Mouse (Mus musculus): ENCODE results near the gene Shisa9. TPM values are rescaled to one million over a fixed set of nuclear protein-coding genes. Genes with fewer than 3 reads are reported as not detected.
A peak's percentile ranks its signal among the peaks of the same experiment; 100 is the strongest.

Shisa9 gene
- polyA plus RNA-seq, 1 experiment from 2014 or later, result 16.9 TPM

- Histone ChIP-seq H3K27me3 (ENCODE audit: control insufficient read depth, insufficient read depth, low read depth, low read length) (no peaks in the 10 kb centered on the region), H3K4me1 (ENCODE audit: control insufficient read depth, insufficient read depth, low read length) (no peaks in the 10 kb centered on the region), H3K36me3 (ENCODE audit: control insufficient read depth, insufficient read depth, low read length) (no peaks in the 10 kb centered on the region; the same call in 1 of the 2 replicates), H3K4me2 (ENCODE audit: low read length) (no peak overlapping the region), H3K4me3 (ENCODE audit: low read depth, low read length) (no peak overlapping the region), H3K9ac (ENCODE audit: low read depth, low read length) (no peak overlapping the region), H3K9me3 (replicated peaks; ENCODE audit: control insufficient read depth, low read length, poor library complexity, severe bottlenecking) (no peaks in the 10 kb centered on the region), H3K27ac (ENCODE audit: low read length) (no peak overlapping the region)
- 90% methylated on average over 2 of the region's 2 CpGs for WGBS
- ATAC-seq, result no peak
These were observed 281.9 kb downstream of the Shisa9 start for GRCm38 (mm10) chr16:12265828-12266227.

GRCm38 (mm10) chr16:12300523-12300922 lies 316.6 kb downstream of the Shisa9 start:
- ATAC-seq, result no peak
- no peaks in the 10 kb centered on the region for H3K4me1 ChIP-seq (ENCODE audit: control insufficient read depth, insufficient read depth, low read length)
- WGBS, result 49% methylated on average over 5 of the region's 5 CpGs
- H3K27ac ChIP-seq (ENCODE audit: low read length), result no peak overlapping the region
- no peak overlapping the region for H3K4me2 ChIP-seq (ENCODE audit: low read length)
- H3K4me3 ChIP-seq (ENCODE audit: low read depth, low read length), result no peak overlapping the region
- H3K9ac ChIP-seq (ENCODE audit: low read depth, low read length), result no peak overlapping the region
- H3K9me3 ChIP-seq (replicated peaks; ENCODE audit: control insufficient read depth, low read length, poor library complexity, severe bottlenecking), result no peaks in the 10 kb centered on the region
- H3K36me3 ChIP-seq (ENCODE audit: control insufficient read depth, insufficient read depth, low read length), result no peaks in the 10 kb centered on the region
- H3K27me3 ChIP-seq (ENCODE audit: control insufficient read depth, insufficient read depth, low read depth, low read length), result no peaks in the 10 kb centered on the region

GRCm38 (mm10) chr16:12303420-12303819 lies 319.5 kb downstream of the Shisa9 start:
- H3K27me3 ChIP-seq (ENCODE audit: control insufficient read depth, insufficient read depth, low read depth, low read length), result no peaks in the 10 kb centered on the region
- H3K4me3 ChIP-seq (ENCODE audit: low read depth, low read length), result no peak overlapping the region
- H3K27ac ChIP-seq (ENCODE audit: low read length), result no peak overlapping the region
- H3K4me2 ChIP-seq (ENCODE audit: low read length), result no peak overlapping the region
- H3K9me3 ChIP-seq (replicated peaks; ENCODE audit: control insufficient read depth, low read length, poor library complexity, severe bottlenecking), result no peaks in the 10 kb centered on the region
- no peaks in the 10 kb centered on the region for H3K36me3 ChIP-seq (ENCODE audit: control insufficient read depth, insufficient read depth, low read length)
- ATAC-seq, result no peak
- H3K4me1 ChIP-seq (ENCODE audit: control insufficient read depth, insufficient read depth, low read length), result peaks cover 2% of the 10 kb centered on the region; the same call in 1 of the 2 replicates
- no peak overlapping the region for H3K9ac ChIP-seq (ENCODE audit: low read depth, low read length)

- Histone ChIP-seq H3K4me1 (ENCODE audit: control insufficient read depth, insufficient read depth, low read length) (peaks cover 2% of the 10 kb centered on the region; the same call in 1 of the 2 replicates), H3K9ac (ENCODE audit: low read depth, low read length) (no peak overlapping the region), H3K27me3 (ENCODE audit: control insufficient read depth, insufficient read depth, low read depth, low read length) (no peaks in the 10 kb centered on the region), H3K4me3 (ENCODE audit: low read depth, low read length) (no peak overlapping the region), H3K4me2 (ENCODE audit: low read length) (no peak overlapping the region), H3K27ac (ENCODE audit: low read length) (no peak overlapping the region), H3K9me3 (replicated peaks; ENCODE audit: control insufficient read depth, low read length, poor library complexity, severe bottlenecking) (no peaks in the 10 kb centered on the region), H3K36me3 (ENCODE audit: control insufficient read depth, insufficient read depth, low read length) (no peaks in the 10 kb centered on the region)
- WGBS, result 70% methylated on average over 3 of the region's 3 CpGs
- ATAC-seq, result 0 out of 2 replicates have a peak, but pooled peaks have one; percentile 39
These were observed 323.5 kb downstream of the Shisa9 start for GRCm38 (mm10) chr16:12307318-12307965.

GRCm38 (mm10) chr16:12309826-12310225 lies 325.9 kb downstream of the Shisa9 start:
- Histone ChIP-seq H3K4me3 (ENCODE audit: low read depth, low read length) (no peak overlapping the region), H3K27me3 (ENCODE audit: control insufficient read depth, insufficient read depth, low read depth, low read length) (no peaks in the 10 kb centered on the region), H3K9ac (ENCODE audit: low read depth, low read length) (no peak overlapping the region), H3K36me3 (ENCODE audit: control insufficient read depth, insufficient read depth, low read length) (no peaks in the 10 kb centered on the region), H3K4me2 (ENCODE audit: low read length) (no peak overlapping the region), H3K4me1 (ENCODE audit: control insufficient read depth, insufficient read depth, low read length) (peaks cover 2% of the 10 kb centered on the region; the same call in 1 of the 2 replicates), H3K27ac (ENCODE audit: low read length) (no peak overlapping the region), H3K9me3 (replicated peaks; ENCODE audit: control insufficient read depth, low read length, poor library complexity, severe bottlenecking) (no peaks in the 10 kb centered on the region)
- ATAC-seq, result no peak

GRCm38 (mm10) chr16:12315627-12316026 lies 331.7 kb downstream of the Shisa9 start:
- Histone ChIP-seq H3K4me2 (ENCODE audit: low read length) (no peak overlapping the region), H3K27me3 (ENCODE audit: control insufficient read depth, insufficient read depth, low read depth, low read length) (no peaks in the 10 kb centered on the region), H3K4me3 (ENCODE audit: low read depth, low read length) (no peak overlapping the region), H3K9ac (ENCODE audit: low read depth, low read length) (no peak overlapping the region), H3K27ac (ENCODE audit: low read length) (no peak overlapping the region), H3K36me3 (ENCODE audit: control insufficient read depth, insufficient read depth, low read length) (no peaks in the 10 kb centered on the region), H3K4me1 (ENCODE audit: control insufficient read depth, insufficient read depth, low read length) (no peaks in the 10 kb centered on the region), H3K9me3 (replicated peaks; ENCODE audit: control insufficient read depth, low read length, poor library complexity, severe bottlenecking) (no peaks in the 10 kb centered on the region)
- no peak for ATAC-seq

Other genes starting within 250 kb of the Shisa9 start
- gene Cpped1, start 74.7 kb upstream of the Shisa9 start, polyA plus RNA-seq (2015; fragmentation: Nextera tagmentation; extraction: Ambion mirVana), result 13.1 and 15.6 TPM in 2 replicates